Mouse (Mus musculus) thymus, adult 2 months (tissue): Measurements from ENCODE around the gene Vmn1r3.
"Not testable (repeated sequence)": the region's sequence is repeated elsewhere in the genome, so short reads cannot be mapped to it uniquely, and the experiment has no call there.

ENCODE experiments used
- CTCF ChIP-seq: fragments of 200-500 bp; IDR thresholded peaks from 2 replicates; pipeline ENCODE4 v1.5.1; 2012; ENCODE audit warnings: mild to moderate bottlenecking, control low read depth, low read length, moderate library complexity, borderline replicate concordance; ENCODE audit not compliant: control insufficient read depth, poor library complexity, insufficient read depth; ENCODE audit errors: extremely low read depth
- POLR2A ChIP-seq: fragments of 200-500 bp; IDR thresholded peaks from 2 replicates; pipeline ENCODE4 v1.6.1; 2012; ENCODE audit warnings: mild to moderate bottlenecking, low read length, control low read depth, moderate library complexity; ENCODE audit not compliant: control insufficient read depth, poor library complexity, insufficient read depth; ENCODE audit errors: extremely low read depth

- not testable (repeated sequence) for TF ChIP-seq POLR2A, CTCF
Observed at GRCm38 (mm10) chr4:3153320-3153719, 31.8 kb downstream of the Vmn1r3 start.
